Mouse (Mus musculus): Measurements from ENCODE around the gene Sfxn4. TPM values are rescaled to one million over a fixed set of nuclear protein-coding genes. Genes with fewer than 3 reads are reported as not detected.

The Sfxn4 gene
- total RNA-seq, 4 experiments from 2014 or later: 17.9 to 21.5 (median 20.2) TPM

Other genes with a start within 250 kb of the Sfxn4 start
- gene Nanos1, start 105.5 kb downstream of the Sfxn4 start, total RNA-seq (2022): 10 to 100 TPM; 21.2 to 23.8 (median 22.2) TPM
- 10 to 100 TPM; 88.6 to 98.3 (median 90.6) TPM for gene Eif3a, start 70.8 kb downstream of the Sfxn4 start, total RNA-seq (2022)
- 10 to 100 TPM; 43.8 to 53.4 (median 48.2) TPM for gene Fam45a, start 49.9 kb downstream of the Sfxn4 start, total RNA-seq (2022)
- gene Prdx3, start 13.1 kb upstream of the Sfxn4 start, total RNA-seq (2022): 10 to 100 TPM; 79.0 to 94.0 (median 85.1) TPM
- gene Grk5, start 28.3 kb upstream of the Sfxn4 start, total RNA-seq (2022): 10 to 100 TPM; 15.6 to 20.6 (median 17.7) TPM